Mouse (Mus musculus) C2C12 (cell line): ENCODE measurements around the gene Galt.

Source experiments
- CEBPB ChIP-seq: IDR thresholded peaks from one replicate; pipeline ENCODE4 v1.6.1; 2011; ENCODE audit warnings: low read depth, mild to moderate bottlenecking, control low read depth, moderate library complexity
- CTCF ChIP-seq: IDR thresholded peaks from one replicate; pipeline ENCODE4 v1.5.1; 2011; ENCODE audit not compliant: control insufficient read depth, insufficient read depth, insufficient read length
- MAX ChIP-seq: IDR thresholded peaks from one replicate; pipeline ENCODE4 v1.6.1; 2011; ENCODE audit warnings: mild to moderate bottlenecking, control low read depth
- USF1 ChIP-seq: IDR thresholded peaks from one replicate; pipeline ENCODE4 v1.6.1; 2011; ENCODE audit warnings: low read depth, mild to moderate bottlenecking, control low read depth, moderate library complexity

DNA sequence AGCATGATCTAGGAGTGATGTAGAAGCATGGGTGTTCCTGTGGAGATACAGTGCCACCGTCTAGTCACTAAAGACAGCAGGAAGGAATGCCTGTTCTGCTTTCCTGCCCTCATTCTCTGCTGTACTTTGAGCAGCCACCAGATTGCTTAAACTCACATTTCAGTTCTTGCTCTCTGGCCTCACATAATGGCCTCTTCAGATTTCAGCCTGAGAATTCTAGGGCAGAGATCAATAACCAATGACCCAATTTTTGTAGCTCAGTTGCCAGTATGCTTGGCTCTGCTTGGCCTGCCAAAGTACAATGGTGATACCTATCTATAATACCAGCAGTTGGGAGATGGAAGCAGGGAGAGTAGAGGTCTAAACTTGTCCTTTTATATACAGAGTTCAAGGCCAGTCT lies 10.0 kb upstream of the Galt start:
- TF ChIP-seq CTCF (no peak), CEBPB (no peak), MAX (no peak), USF1 (no peak)
